ENCODE assay signal across 8 mouse cellular contexts in genomic region chr8:70865350-70866000, GRCm38 (mm10). TPM values are rescaled to one million over a fixed set of nuclear protein-coding genes. Genes with fewer than 3 reads are reported as not detected.
DNase-seq lines count a peak whose midpoint lies in the region; ATAC-seq and TF ChIP-seq lines count a peak whose summit lies in the region.

No protein-coding gene starts in this region.

- peak; percentile 91 for ATAC-seq in embryonic facial prominence, embryonic 15.5 days (ENCODE audit: insufficient number of reproducible peaks, low FRiP score, low TSS enrichment, low read depth)
- ATAC-seq in kidney, embryonic 14.5 days (ENCODE audit: low FRiP score, low TSS enrichment): peak; percentile 86
- ATAC-seq in limb, embryonic 15.5 days (ENCODE audit: insufficient number of reproducible peaks, low FRiP score, low TSS enrichment, low read depth): peak; percentile 89

- peak overlapping the region; percentile 42 for H3K9ac ChIP-seq in embryonic facial prominence, embryonic 15.5 days
- H3K9ac ChIP-seq in kidney, embryonic 14.5 days (ENCODE audit: low read depth, low read length): peak overlapping the region; percentile 63
- H3K9ac ChIP-seq in limb, embryonic 15.5 days: peak overlapping the region; percentile 37

- H3K4me1 ChIP-seq in bone marrow, adult 2 months (ENCODE audit: control insufficient read depth, insufficient read depth, low read length): peaks cover 5% of the 10 kb centered on the region
- H3K4me1 ChIP-seq in embryonic facial prominence, embryonic 15.5 days: peaks cover 47% of the 10 kb centered on the region
- H3K4me1 ChIP-seq in kidney, embryonic 14.5 days (ENCODE audit: control insufficient read depth, insufficient read depth, low read length): peaks cover 38% of the 10 kb centered on the region
- peaks cover 54% of the 10 kb centered on the region for H3K4me1 ChIP-seq in limb, embryonic 15.5 days

- H3K27me3 ChIP-seq in embryonic facial prominence, embryonic 15.5 days: peaks cover 22% of the 10 kb centered on the region
- peaks cover 34% of the 10 kb centered on the region for H3K27me3 ChIP-seq in kidney, embryonic 14.5 days (ENCODE audit: control insufficient read depth, insufficient read depth, low read length)
- peaks cover 33% of the 10 kb centered on the region for H3K27me3 ChIP-seq in limb, embryonic 15.5 days

- peak; percentile 99 for DNase-seq in 416B (ENCODE audit: low read depth)
- peak; percentile 100 for DNase-seq in heart, adult 9 months (ENCODE audit: low spot score in 2 of 2)
- DNase-seq in monocyte, adult 2 months (ENCODE audit: low read depth in 1 of 2, low spot score in 2 of 2): peak; percentile 97 to 99
- peak; percentile 100 for DNase-seq in spleen, postnatal 36 days (ENCODE audit: low spot score in 2 of 2)

- H3K27ac ChIP-seq in bone marrow, adult 2 months (ENCODE audit: control insufficient read depth, insufficient read depth, low read depth, low read length, poor library complexity): no peak overlapping the region; the same call in 1 of the 2 replicates
- peak overlapping the region; percentile 87 for H3K27ac ChIP-seq in embryonic facial prominence, embryonic 15.5 days (replicated peaks)
- H3K27ac ChIP-seq in kidney, embryonic 14.5 days (ENCODE audit: low read depth, low read length): peak overlapping the region; percentile 85
- H3K27ac ChIP-seq in limb, embryonic 15.5 days: peak overlapping the region; percentile 86

- TF ChIP-seq POLR2A in bone marrow, adult 2 months (IDR thresholded peaks at IDR 0.05; ENCODE audit: borderline replicate concordance, control insufficient read depth, low read depth, low read length): peak; percentile 23; the same call in 1 of the 2 replicates

- H3K4me2 ChIP-seq in embryonic facial prominence, embryonic 15.5 days (replicated peaks): peak overlapping the region; percentile 89
- H3K4me2 ChIP-seq in kidney, embryonic 14.5 days (replicated peaks; ENCODE audit: low read depth, low read length): peak overlapping the region; percentile 83
- peak overlapping the region; percentile 80 for H3K4me2 ChIP-seq in limb, embryonic 15.5 days

- TF ChIP-seq CTCF in bone marrow, adult 2 months (IDR thresholded peaks at IDR 0.05; ENCODE audit: control insufficient read depth, insufficient read depth, low read length): no peak

- H3K36me3 ChIP-seq in embryonic facial prominence, embryonic 15.5 days: no peaks in the 10 kb centered on the region; the same call in 1 of the 2 replicates
- H3K36me3 ChIP-seq in kidney, embryonic 14.5 days (ENCODE audit: control insufficient read depth, insufficient read depth, low read length): peaks cover 6% of the 10 kb centered on the region; the same call in 1 of the 2 replicates
- 0 out of 2 replicates have a peak, but pooled peaks cover 6% of the 10 kb centered on the region for H3K36me3 ChIP-seq in limb, embryonic 15.5 days

- peak overlapping the region; percentile 80 for H3K4me3 ChIP-seq in bone marrow, adult 2 months (replicated peaks; ENCODE audit: control insufficient read depth, low read depth, low read length)
- peak overlapping the region; percentile 60 for H3K4me3 ChIP-seq in embryonic facial prominence, embryonic 15.5 days (replicated peaks)
- H3K4me3 ChIP-seq in kidney, embryonic 14.5 days (ENCODE audit: low read length): peak overlapping the region; percentile 49
- H3K4me3 ChIP-seq in limb, embryonic 15.5 days: peak overlapping the region; percentile 60

- WGBS in bone marrow, adult 2 months: under 1% methylated on average over 46 of the region's 46 CpGs
- under 1% methylated on average over 46 of the region's 46 CpGs for WGBS in embryonic facial prominence, embryonic 15.5 days
- under 1% methylated on average over 45 of the region's 46 CpGs for WGBS in kidney, embryonic 14.5 days
- under 1% methylated on average over 46 of the region's 46 CpGs for WGBS in limb, embryonic 15.5 days

- H3K9me3 ChIP-seq in embryonic facial prominence, embryonic 15.5 days (replicated peaks): no peaks in the 10 kb centered on the region
- no peaks in the 10 kb centered on the region for H3K9me3 ChIP-seq in kidney, embryonic 14.5 days (ENCODE audit: control insufficient read depth, low read length)
- H3K9me3 ChIP-seq in limb, embryonic 15.5 days: no peaks in the 10 kb centered on the region

RNA-seq across cellular contexts. Expression of gene Kcnn1, which starts 2.4 kb away (rescaled TPM):
- polyA plus RNA-seq in bone marrow, adult 2 months (2011; ENCODE audit: insufficient read depth, insufficient read length, low replicate concordance, missing spikeins): not detected in 2 replicates
- 3.8 and 5.6 TPM in 2 replicates for polyA plus RNA-seq in embryonic facial prominence, embryonic 15.5 days (2015; fragmentation: Nextera tagmentation; extraction: Ambion mirVana)
- 2.5 and 2.6 TPM in 2 replicates for polyA plus RNA-seq in kidney, embryonic 14.5 days (2014; fragmentation: Nextera tagmentation; extraction: Ambion mirVana)
- polyA plus RNA-seq in limb, embryonic 15.5 days (2015; fragmentation: Nextera tagmentation; extraction: Ambion mirVana): 2.3 and 3.1 TPM in 2 replicates

RNA-seq across cellular contexts. Expression of gene Ccdc124, which starts 8.3 kb away (rescaled TPM):
- 27.6 and 41.7 TPM in 2 replicates for polyA plus RNA-seq in bone marrow, adult 2 months (2011; ENCODE audit: insufficient read depth, insufficient read length, low replicate concordance, missing spikeins)
- 99.6 and 104 TPM in 2 replicates for polyA plus RNA-seq in embryonic facial prominence, embryonic 15.5 days (2015; fragmentation: Nextera tagmentation; extraction: Ambion mirVana)
- 117 and 142 TPM in 2 replicates for polyA plus RNA-seq in kidney, embryonic 14.5 days (2014; fragmentation: Nextera tagmentation; extraction: Ambion mirVana)
- 95.8 and 101 TPM in 2 replicates for polyA plus RNA-seq in limb, embryonic 15.5 days (2015; fragmentation: Nextera tagmentation; extraction: Ambion mirVana)

RNA-seq across cellular contexts. Expression of gene Arrdc2, which starts 26.0 kb away (rescaled TPM):
- 19.1 and 44.8 TPM in 2 replicates for polyA plus RNA-seq in bone marrow, adult 2 months (2011; ENCODE audit: insufficient read depth, insufficient read length, low replicate concordance, missing spikeins)
- polyA plus RNA-seq in embryonic facial prominence, embryonic 15.5 days (2015; fragmentation: Nextera tagmentation; extraction: Ambion mirVana): 9.3 and 10.1 TPM in 2 replicates
- polyA plus RNA-seq in kidney, embryonic 14.5 days (2014; fragmentation: Nextera tagmentation; extraction: Ambion mirVana): 4.7 and 5.7 TPM in 2 replicates
- polyA plus RNA-seq in limb, embryonic 15.5 days (2015; fragmentation: Nextera tagmentation; extraction: Ambion mirVana): 6.7 and 8.8 TPM in 2 replicates

RNA-seq across cellular contexts. Expression of gene Slc5a5, which starts 27.1 kb away (rescaled TPM):
- not detected in 2 replicates for polyA plus RNA-seq in bone marrow, adult 2 months (2011; ENCODE audit: insufficient read depth, insufficient read length, low replicate concordance, missing spikeins)
- polyA plus RNA-seq in embryonic facial prominence, embryonic 15.5 days (2015; fragmentation: Nextera tagmentation; extraction: Ambion mirVana): 0.45 and 0.64 TPM in 2 replicates
- polyA plus RNA-seq in kidney, embryonic 14.5 days (2014; fragmentation: Nextera tagmentation; extraction: Ambion mirVana): 0.09 and 0.19 TPM in 2 replicates
- polyA plus RNA-seq in limb, embryonic 15.5 days (2015; fragmentation: Nextera tagmentation; extraction: Ambion mirVana): 0.44 and 0.70 TPM in 2 replicates

RNA-seq across cellular contexts. Expression of gene Rpl18a, which starts 31.7 kb away (rescaled TPM):
- polyA plus RNA-seq in bone marrow, adult 2 months (2011; ENCODE audit: insufficient read depth, insufficient read length, low replicate concordance, missing spikeins): 1,290 and 1,544 TPM in 2 replicates
- 4,781 and 4,906 TPM in 2 replicates for polyA plus RNA-seq in embryonic facial prominence, embryonic 15.5 days (2015; fragmentation: Nextera tagmentation; extraction: Ambion mirVana)
- polyA plus RNA-seq in kidney, embryonic 14.5 days (2014; fragmentation: Nextera tagmentation; extraction: Ambion mirVana): 5,375 and 6,285 TPM in 2 replicates
- polyA plus RNA-seq in limb, embryonic 15.5 days (2015; fragmentation: Nextera tagmentation; extraction: Ambion mirVana): 3,854 and 4,707 TPM in 2 replicates
